Mouse (Mus musculus) brain, embryonic 14.5 days (tissue): Measurements from ENCODE around the gene Pdlim1.

Experiments
- CTCF ChIP-seq: fragments of 200-500 bp; IDR thresholded peaks from 2 replicates; pipeline ENCODE4 v1.5.1; 2012; ENCODE audit warnings: inconsistent platforms, mild to moderate bottlenecking, moderate library complexity, borderline replicate concordance; ENCODE audit not compliant: insufficient read depth, insufficient read length; ENCODE audit errors: extremely low read depth
- POLR2A ChIP-seq: fragments of 200-500 bp; IDR thresholded peaks from 2 replicates; pipeline ENCODE4 v1.6.1; 2012; ENCODE audit warnings: mild to moderate bottlenecking, inconsistent platforms, borderline replicate concordance; ENCODE audit not compliant: poor library complexity, insufficient read depth, insufficient read length, severe bottlenecking; ENCODE audit errors: extremely low read depth

GRCm38 (mm10) chr19:40240360-40240759, 31.3 kb downstream of the Pdlim1 start:
- TF ChIP-seq POLR2A (no peak), CTCF (no peak)
